Mouse (Mus musculus) kidney, adult 18-20 months (tissue): ENCODE measurements around the gene Fam204a.

ENCODE experiments used
- DNase-seq: peaks from one replicate; pipeline ENCODE4 v3.0.0; 2021

The Fam204a gene

GRCm38 (mm10) chr19:60159827-60160226 lies 66.7 kb downstream of the Fam204a start:
- no peak for DNase-seq

GRCm38 (mm10) chr19:60155266-60155665 lies 71.2 kb downstream of the Fam204a start:
- no peak for DNase-seq

DNA sequence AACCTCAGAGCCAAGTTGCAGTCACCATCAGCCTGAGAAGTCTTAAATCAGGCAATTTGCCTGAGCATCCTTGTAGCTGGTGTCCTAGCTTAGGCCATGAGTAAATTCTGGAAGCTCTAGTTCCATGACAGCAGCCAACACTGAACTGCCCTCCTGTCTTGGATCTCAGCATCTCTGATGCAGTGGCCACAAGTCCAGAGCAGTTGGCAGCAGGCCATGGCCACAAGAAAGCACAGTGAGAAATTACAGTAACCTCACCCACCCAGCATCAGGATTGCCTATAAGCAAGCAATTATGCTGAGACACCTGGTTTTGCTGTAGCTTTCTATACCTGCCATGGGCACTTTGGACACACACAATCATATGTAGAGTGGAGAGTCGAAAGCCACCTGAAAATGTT lies 73.4 kb downstream of the Fam204a start:
- no peak for DNase-seq

DNA sequence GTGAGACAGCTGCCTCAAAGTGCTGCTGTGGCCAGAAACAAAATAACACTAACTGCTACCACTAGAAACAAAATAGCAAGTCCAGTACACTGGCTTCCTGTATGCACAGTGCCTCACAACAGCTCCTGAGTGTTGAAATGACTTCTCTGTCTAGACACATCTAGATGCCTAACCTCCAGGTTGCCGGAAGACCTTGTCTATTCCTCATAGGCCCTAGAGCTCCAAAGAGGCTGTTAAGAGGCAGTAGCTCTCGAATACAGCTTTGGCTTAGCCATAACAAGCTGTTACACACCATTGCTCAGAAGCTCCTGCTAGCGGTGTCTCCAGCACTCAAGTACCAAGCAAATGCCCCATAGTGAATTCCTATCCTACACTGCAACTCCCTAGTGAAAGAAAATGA lies 76.4 kb downstream of the Fam204a start:
- DNase-seq, result no peak

GRCm38 (mm10) chr19:60149078-60149960 lies 77.2 kb downstream of the Fam204a start:
- DNase-seq, result no peak
